Mouse (Mus musculus): ENCODE measurements around the gene Xlr4a. TPM values are rescaled to one million over a fixed set of nuclear protein-coding genes. Genes with fewer than 3 reads are reported as not detected.

Gene Xlr4a
- total RNA-seq, 1 experiment: 7.9 TPM

DNA sequence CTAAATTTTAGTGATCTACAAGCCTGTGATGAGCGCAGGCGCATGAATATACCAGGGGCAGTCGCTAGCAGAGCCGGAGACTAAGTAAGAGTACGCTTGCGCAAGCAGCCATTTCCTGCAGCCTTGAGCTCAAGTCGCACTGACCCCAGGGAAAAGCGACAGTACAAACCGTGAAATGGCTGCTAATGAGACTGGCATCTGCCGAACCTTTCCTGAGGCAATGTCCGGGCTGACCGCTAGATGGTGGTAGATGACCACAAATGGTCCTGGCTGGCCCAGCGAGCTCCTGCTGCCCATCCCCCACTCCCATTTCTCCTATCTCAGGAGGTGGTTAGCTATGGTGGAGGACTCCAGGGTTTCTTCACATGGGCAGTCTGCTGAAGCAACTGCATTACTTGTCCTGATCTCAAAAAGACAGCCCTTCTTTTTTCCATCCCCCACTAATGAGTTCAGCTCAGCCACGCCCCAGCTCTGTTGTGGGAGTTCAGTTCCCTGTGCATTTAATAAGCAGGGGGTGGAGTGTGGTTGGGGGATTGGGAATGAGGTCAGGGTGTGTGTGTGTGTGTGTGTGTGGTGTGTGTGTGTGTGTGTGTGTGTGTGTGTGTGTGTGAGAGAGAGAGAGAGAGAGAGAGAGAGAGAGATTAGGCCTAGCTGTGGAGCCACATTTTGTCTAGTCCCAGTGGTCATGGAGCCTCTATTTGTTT is 28.3 kb downstream of the Xlr4a start:
- TF ChIP-seq CHD2 (IDR thresholded peaks at IDR 0.05; ENCODE audit: low read depth, low read length) (peak; percentile 54; the same call in 1 of the 2 replicates), HCFC1 (IDR thresholded peaks at IDR 0.05; ENCODE audit: borderline replicate concordance, insufficient read depth, low read length) (no peak), ZC3H11A (IDR thresholded peaks at IDR 0.05; ENCODE audit: borderline replicate concordance, low read depth, low read length) (peak; percentile 100)
- H3K9me3 ChIP-seq (ENCODE audit: control insufficient read depth, insufficient read depth, low read depth, low read length): no peaks in the 10 kb centered on the region
- no peak overlapping the region; the same call in 1 of the 2 replicates for H3K9ac ChIP-seq (ENCODE audit: insufficient read depth, low read depth, low read length, poor library complexity, severe bottlenecking)
- no peak overlapping the region for H3K27ac ChIP-seq (ENCODE audit: insufficient read depth, low read depth, low read length, poor library complexity, severe bottlenecking)
- H3K36me3 ChIP-seq (ENCODE audit: control insufficient read depth, insufficient read depth, low read length, poor library complexity, severe bottlenecking): no peaks in the 10 kb centered on the region
- DNase-seq (ENCODE audit: low read depth, low spot score): peak; percentile 57
- no peaks in the 10 kb centered on the region; a peak in 1 of 4 replicates for H3K4me1 ChIP-seq (ENCODE audit: control insufficient read depth in 2 of 2, insufficient read depth in 2 of 2, low read length in 2 of 2, poor library complexity in 1 of 2)
- H3K4me3 ChIP-seq (ENCODE audit: insufficient read depth in 1 of 2, low read depth in 1 of 2, low read length in 2 of 2, poor library complexity in 1 of 2, severe bottlenecking in 1 of 2): no peak overlapping the region
- in situ Hi-C loops (cut with MboI; ENCODE audit: low sequenced_read_pairs in 2 of 2, unreplicated experiment in 2 of 2): loop anchor here in 1 of 2 experiments (25.0 kb wide), 1 partner anchor 383 kb away; the partner anchor contains the start of gene Trex2

DNA sequence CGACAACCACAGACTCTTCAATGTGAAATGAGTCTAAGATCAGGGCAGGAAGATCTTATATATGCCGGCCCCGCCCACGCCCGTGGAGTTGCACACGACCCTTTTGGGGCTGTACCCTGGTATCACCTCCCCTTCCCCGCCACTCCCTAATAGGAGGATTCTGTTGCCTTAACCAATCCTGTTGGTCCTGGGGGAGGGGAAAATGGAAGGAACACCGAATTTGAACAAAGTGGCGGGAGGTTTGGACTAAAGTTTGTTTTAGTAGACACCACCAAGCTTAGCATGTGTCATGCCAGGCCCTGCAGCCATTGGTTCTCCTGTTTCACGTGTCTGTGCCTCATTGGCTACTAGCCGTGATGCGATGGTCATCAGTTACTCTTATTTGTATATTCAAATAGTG is 42.6 kb downstream of the Xlr4a start:
- no peak for DNase-seq (ENCODE audit: low read depth, low spot score)
- no peak overlapping the region for H3K9ac ChIP-seq (ENCODE audit: insufficient read depth, low read depth, low read length, poor library complexity, severe bottlenecking)
- TF ChIP-seq ZNF384 (IDR thresholded peaks at IDR 0.05; ENCODE audit: low read depth, low read length) (no peak), HCFC1 (IDR thresholded peaks at IDR 0.05; ENCODE audit: borderline replicate concordance, insufficient read depth, low read length) (no peak), ZC3H11A (IDR thresholded peaks at IDR 0.05; ENCODE audit: borderline replicate concordance, low read depth, low read length) (no peak)
- H3K9me3 ChIP-seq (ENCODE audit: control insufficient read depth, insufficient read depth, low read depth, low read length): no peaks in the 10 kb centered on the region
- H3K27ac ChIP-seq (ENCODE audit: insufficient read depth, low read depth, low read length, poor library complexity, severe bottlenecking): no peak overlapping the region
- in situ Hi-C loops (cut with MboI; ENCODE audit: low sequenced_read_pairs in 2 of 2, unreplicated experiment in 2 of 2): loop anchor here in 1 of 2 experiments (25.0 kb wide), 1 partner anchor 623 kb away; the partner anchor contains the start of genes Pnck and Slc6a8
- peak overlapping the region; percentile 56 to 73 for H3K4me3 ChIP-seq (ENCODE audit: insufficient read depth in 1 of 2, low read depth in 1 of 2, low read length in 2 of 2, poor library complexity in 1 of 2, severe bottlenecking in 1 of 2)
- peaks cover 2% of the 10 kb centered on the region; the same call in 1 of the 2 replicates for H3K36me3 ChIP-seq (ENCODE audit: control insufficient read depth, insufficient read depth, low read length, poor library complexity, severe bottlenecking)
- H3K4me1 ChIP-seq (ENCODE audit: control insufficient read depth in 2 of 2, insufficient read depth in 2 of 2, low read length in 2 of 2, poor library complexity in 1 of 2): no peaks in the 10 kb centered on the region

GRCm38 (mm10) chrX:73038831-73039230 is 43.4 kb downstream of the Xlr4a start:
- H3K9me3 ChIP-seq (ENCODE audit: control insufficient read depth, insufficient read depth, low read depth, low read length): no peaks in the 10 kb centered on the region
- TF ChIP-seq MAFK (IDR thresholded peaks at IDR 0.05; ENCODE audit: insufficient read depth, low read depth, low read length) (no peak), HCFC1 (IDR thresholded peaks at IDR 0.05; ENCODE audit: borderline replicate concordance, insufficient read depth, low read length) (no peak), ZC3H11A (IDR thresholded peaks at IDR 0.05; ENCODE audit: borderline replicate concordance, low read depth, low read length) (no peak), ZNF384 (IDR thresholded peaks at IDR 0.05; ENCODE audit: low read depth, low read length) (no peak), CHD2 (IDR thresholded peaks at IDR 0.05; ENCODE audit: low read depth, low read length) (no peak)
- H3K4me3 ChIP-seq (ENCODE audit: insufficient read depth in 1 of 2, low read depth in 1 of 2, low read length in 2 of 2, poor library complexity in 1 of 2, severe bottlenecking in 1 of 2): peak overlapping the region; percentile 56 to 73
- H3K9ac ChIP-seq (ENCODE audit: insufficient read depth, low read depth, low read length, poor library complexity, severe bottlenecking): 0 out of 2 replicates have a peak overlapping the region, but pooled peaks have one; percentile 32
- in situ Hi-C loops (cut with MboI; ENCODE audit: low sequenced_read_pairs in 2 of 2, unreplicated experiment in 2 of 2): loop anchor here in 1 of 2 experiments (25.0 kb wide), 1 partner anchor 623 kb away; the partner anchor contains the start of genes Pnck and Slc6a8
- H3K27ac ChIP-seq (ENCODE audit: insufficient read depth, low read depth, low read length, poor library complexity, severe bottlenecking): no peak overlapping the region
- peaks cover 2% of the 10 kb centered on the region; the same call in 1 of the 2 replicates for H3K36me3 ChIP-seq (ENCODE audit: control insufficient read depth, insufficient read depth, low read length, poor library complexity, severe bottlenecking)
- no peaks in the 10 kb centered on the region for H3K4me1 ChIP-seq (ENCODE audit: control insufficient read depth in 2 of 2, insufficient read depth in 2 of 2, low read length in 2 of 2, poor library complexity in 1 of 2)
- DNase-seq (ENCODE audit: low read depth, low spot score): no peak

- Histone ChIP-seq H3K4me1 (ENCODE audit: control insufficient read depth in 2 of 2, insufficient read depth in 2 of 2, low read length in 2 of 2, poor library complexity in 1 of 2) (no peaks in the 10 kb centered on the region), H3K9ac (ENCODE audit: insufficient read depth, low read depth, low read length, poor library complexity, severe bottlenecking) (no peak within 1 kb of the TSS), H3K9me3 (ENCODE audit: control insufficient read depth, insufficient read depth, low read depth, low read length) (no peaks in the 10 kb centered on the region), H3K36me3 (ENCODE audit: control insufficient read depth, insufficient read depth, low read length, poor library complexity, severe bottlenecking) (peaks cover 2% of the 10 kb centered on the region; the same call in 1 of the 2 replicates), H3K27ac (ENCODE audit: insufficient read depth, low read depth, low read length, poor library complexity, severe bottlenecking) (no peak within 1 kb of the TSS), H3K4me3 (ENCODE audit: insufficient read depth in 1 of 2, low read depth in 1 of 2, low read length in 2 of 2, poor library complexity in 1 of 2, severe bottlenecking in 1 of 2) (peak within 1 kb of the TSS in 1 of 2 experiments; percentile 26; a peak in 1 of 4 replicates)
- in situ Hi-C loops (cut with MboI; ENCODE audit: low sequenced_read_pairs in 2 of 2, unreplicated experiment in 2 of 2): loop anchor here in 1 of 2 experiments (25.0 kb wide), 1 partner anchor 625 kb away; the partner anchor contains the start of genes Pnck and Slc6a8
- TF ChIP-seq MAFK (IDR thresholded peaks at IDR 0.05; ENCODE audit: insufficient read depth, low read depth, low read length): no peak
- no peak for TF ChIP-seq CHD2 (IDR thresholded peaks at IDR 0.05; ENCODE audit: low read depth, low read length)
- no peak for TF ChIP-seq ZC3H11A (IDR thresholded peaks at IDR 0.05; ENCODE audit: borderline replicate concordance, low read depth, low read length)
- TF ChIP-seq HCFC1 (IDR thresholded peaks at IDR 0.05; ENCODE audit: borderline replicate concordance, insufficient read depth, low read length): no peak
- TF ChIP-seq ZNF384 (IDR thresholded peaks at IDR 0.05; ENCODE audit: low read depth, low read length): no peak
- DNase-seq (ENCODE audit: low read depth, low spot score): no peak
Measured at GRCm38 (mm10) chrX:73037003-73037402, 45.3 kb downstream of the Xlr4a start, which contains the start of gene Pnma5. Pnma5 (minus strand) TSS chrX:73037103.

Other genes starting within 250 kb of the Xlr4a start
- 16.2 and 25.9 TPM in 2 replicates for gene Cetn2, start 164.1 kb downstream of the Xlr4a start, total RNA-seq (2012; rRNA removed)
- 14.4 and 15.9 TPM in 2 replicates for gene Nsdhl, start 163.9 kb downstream of the Xlr4a start, total RNA-seq (2012; rRNA removed)
- 8.5 and 9.8 TPM in 2 replicates for gene Zfp185, start 95.1 kb downstream of the Xlr4a start, total RNA-seq (2012; rRNA removed)
- 36.5 and 40.7 TPM in 2 replicates for gene Pnma5, start 45.4 kb downstream of the Xlr4a start, total RNA-seq (2012; rRNA removed)
- gene Pnma3, start 17.7 kb downstream of the Xlr4a start, total RNA-seq (2012; rRNA removed): 0.16 and 0.18 TPM in 2 replicates
- gene Xlr3a, start 14.6 kb upstream of the Xlr4a start, total RNA-seq (2012; rRNA removed): 9.6 and 28.8 TPM in 2 replicates
- gene Gm14685, start 34.6 kb upstream of the Xlr4a start, total RNA-seq (2012; rRNA removed): 0.32 and 1.7 TPM in 2 replicates
- gene Xlr5b, start 66.3 kb upstream of the Xlr4a start, total RNA-seq (2012; rRNA removed): 0.37 and 3.9 TPM in 2 replicates
- 0.21 and 0.58 TPM in 2 replicates for gene DXBay18, start 67.0 kb upstream of the Xlr4a start, total RNA-seq (2012; rRNA removed)
- gene Spin2d, start 94.5 kb upstream of the Xlr4a start, total RNA-seq (2012; rRNA removed): not detected in 2 replicates
- gene Xlr3b, start 109.7 kb upstream of the Xlr4a start, total RNA-seq (2012; rRNA removed): 4.0 and 16.6 TPM in 2 replicates
- gene Xlr4b, start 131.9 kb upstream of the Xlr4a start, total RNA-seq (2012; rRNA removed): 0.58 and 6.6 TPM in 2 replicates
- 1.9 and 2.6 TPM in 2 replicates for gene F8a, start 145.8 kb upstream of the Xlr4a start, total RNA-seq (2012; rRNA removed)
- gene Xlr4c, start 160.7 kb upstream of the Xlr4a start, total RNA-seq (2012; rRNA removed): 0.90 and 7.6 TPM in 2 replicates
- gene Xlr3c, start 182.9 kb upstream of the Xlr4a start, total RNA-seq (2012; rRNA removed): 1.4 and 8.9 TPM in 2 replicates
- 0.42 and 7.0 TPM in 2 replicates for gene Xlr5a, start 210.5 kb upstream of the Xlr4a start, total RNA-seq (2012; rRNA removed)
- 0.42 and 7.1 TPM in 2 replicates for gene Xlr5c, start 210.5 kb upstream of the Xlr4a start, total RNA-seq (2012; rRNA removed)